Mouse (Mus musculus) lung, postnatal 0 days (tissue): ENCODE measurements around the gene Shisa8. TPM values are rescaled to one million over a fixed set of nuclear protein-coding genes. Genes with fewer than 3 reads are reported as not detected.
A peak's percentile ranks its signal among the peaks of the same experiment; 100 is the strongest.

Source experiments
- ATAC-seq: fragments of 200-750 bp; cut with Nextera tagmentation; 2 replicates; pipeline ENCODE4 v1.8.0; 2017; ENCODE audit warnings: moderate library complexity
- DNase-seq: peaks from one replicate; pipeline ENCODE4 v3.0.0-alpha.2; 2016; ENCODE audit warnings: low spot score
- H3K27ac ChIP-seq: fragments of 300-500 bp; sonication (generic); 2 replicates; pipeline ENCODE4 v1.5.1; 2014; ENCODE audit warnings: antibody characterized with exemption, mild to moderate bottlenecking, low read length, mixed read lengths
- H3K27me3 ChIP-seq: fragments of 300-500 bp; sonication (generic); replicated peaks from 2 replicates; pipeline ENCODE4 v1.6.1; 2014; ENCODE audit warnings: low read length, mixed read lengths; ENCODE audit not compliant: insufficient read depth
- H3K36me3 ChIP-seq: fragments of 300-500 bp; sonication (generic); 2 replicates; pipeline ENCODE4 v1.6.1; 2014; ENCODE audit warnings: low read length, mixed read lengths; ENCODE audit not compliant: insufficient read depth
- H3K4me1 ChIP-seq: fragments of 300-500 bp; sonication (generic); 2 replicates; pipeline ENCODE4 v1.6.1; 2014; ENCODE audit warnings: antibody characterized with exemption, low read depth, low read length, mixed read lengths; ENCODE audit not compliant: insufficient read depth
- H3K4me2 ChIP-seq: fragments of 300-500 bp; sonication (generic); replicated peaks from 2 replicates; pipeline ENCODE4 v1.6.1; 2014; ENCODE audit warnings: low read depth, mild to moderate bottlenecking, low read length, moderate library complexity, mixed read lengths
- H3K4me3 ChIP-seq: fragments of 300-500 bp; sonication (generic); 2 replicates; pipeline ENCODE4 v1.5.1; 2014; ENCODE audit warnings: low read depth, low read length
- H3K9ac ChIP-seq: fragments of 300-500 bp; sonication (generic); replicated peaks from 2 replicates; pipeline ENCODE4 v1.6.1; 2014; ENCODE audit warnings: low read depth, mild to moderate bottlenecking
- H3K9me3 ChIP-seq: fragments of 300-500 bp; sonication (generic); 2 replicates; pipeline ENCODE4 v1.6.1; 2016; ENCODE audit warnings: low read length, mixed read lengths
- CTCF ChIP-seq: IDR thresholded peaks from 2 replicates; pipeline ENCODE4 v1.5.1; 2016; ENCODE audit warnings: antibody characterized with exemption, mild to moderate bottlenecking
- EP300 ChIP-seq: IDR thresholded peaks from 2 replicates; pipeline ENCODE4 v1.6.1; 2016; ENCODE audit warnings: antibody characterized with exemption, mild to moderate bottlenecking, control low read depth
- WGBS: fragments of 180-500 bp; shearing (Covaris S2); extraction: QIAGEN DNeasy Blood & Tissue Kit; methylation state at CpG from one replicate; pipeline ENCODE4 v1.1.7; 2014; 5-methylcytosine and 5-hydroxymethylcytosine counted together
- polyA plus RNA-seq: library from polyadenylated mRNA; unstranded; fragments of >200 nt; fragmentation: Nextera tagmentation; extraction: Ambion mirVana; gene quantifications from 2 replicates; pipeline ENCODE4 v1.2.1, GENCODE M21; 2015

The Shisa8 gene
- polyA plus RNA-seq, 1 experiment from 2014 or later: 0.29 TPM

DNA sequence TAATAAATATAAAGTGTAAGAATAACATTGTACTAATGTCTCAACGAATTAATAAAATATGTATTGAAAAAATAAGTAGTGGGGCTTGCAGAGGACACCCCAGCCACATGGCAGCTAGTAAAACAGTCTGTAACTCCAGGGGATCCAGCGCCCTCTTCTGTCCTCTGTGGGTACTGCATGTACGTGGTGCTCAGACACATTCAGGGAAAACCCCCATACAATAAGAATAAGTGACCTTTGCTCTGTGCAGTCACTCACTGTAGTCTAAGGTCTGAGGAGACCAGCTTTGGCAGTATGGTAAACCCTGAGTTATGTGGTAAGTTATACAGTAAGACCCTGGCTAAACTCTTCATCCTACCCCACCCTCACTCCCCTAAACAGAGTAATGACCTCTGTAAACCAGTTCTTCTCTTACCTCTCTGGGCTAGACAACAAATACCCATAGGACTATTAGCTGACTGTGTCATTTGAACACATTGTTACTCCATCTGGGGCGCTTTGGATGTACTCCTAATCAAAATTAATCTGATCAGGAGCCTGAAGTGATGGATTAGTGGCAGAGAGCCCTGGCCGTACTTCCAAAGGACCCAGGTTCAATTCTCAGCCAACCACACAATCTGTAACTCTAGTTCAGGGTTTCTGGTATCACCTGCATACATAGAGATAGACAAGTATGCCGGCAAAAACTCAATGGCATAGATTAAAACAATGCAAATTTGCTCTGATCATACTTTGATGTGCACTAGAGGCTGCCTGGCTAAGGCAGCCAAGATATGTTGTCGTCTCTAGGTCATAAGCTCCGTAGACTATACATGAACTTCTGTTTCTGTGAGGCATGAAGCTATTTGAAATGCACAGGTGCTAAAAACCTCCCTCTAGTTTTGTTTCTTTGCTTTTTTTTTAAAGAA is 47.0 kb downstream of the Shisa8 start:
- Histone ChIP-seq H3K27me3 (no peaks in the 10 kb centered on the region), H3K4me1 (peaks cover 22% of the 10 kb centered on the region; the same call in 1 of the 2 replicates), H3K4me2 (0 out of 2 replicates have a peak overlapping the region, but pooled peaks have one; percentile 30), H3K27ac (peak overlapping the region; percentile 65), H3K36me3 (peaks cover 4% of the 10 kb centered on the region), H3K4me3 (no peak overlapping the region), H3K9me3 (no peaks in the 10 kb centered on the region), H3K9ac (no peak overlapping the region)
- DNase-seq (peak; percentile 70), ATAC-seq (no peak)
- WGBS: 50% methylated on average over 8 of the region's 8 CpGs
- TF ChIP-seq EP300 (no peak), CTCF (peak; percentile 96)

DNA sequence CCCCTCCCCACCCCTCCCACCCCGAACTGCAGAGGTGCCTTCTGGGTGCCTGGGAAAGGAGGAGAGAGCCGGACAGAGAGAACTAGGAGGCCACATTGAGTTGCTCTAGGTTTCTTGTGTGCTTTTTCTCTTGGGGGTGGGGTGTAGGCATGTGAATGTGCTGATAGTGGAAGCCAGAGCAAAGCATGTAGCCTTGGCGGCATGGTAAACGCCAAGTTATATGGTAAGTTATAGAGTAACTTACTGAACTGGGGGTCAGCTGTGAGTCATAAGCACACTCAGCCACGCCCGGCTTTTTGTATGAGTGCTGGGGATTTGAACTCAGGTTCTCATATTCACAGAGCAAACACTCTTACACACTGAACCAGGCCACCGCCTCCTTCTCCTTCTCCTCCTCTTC is 48.1 kb downstream of the Shisa8 start:
- no peaks in the 10 kb centered on the region for H3K9me3 ChIP-seq
- H3K4me2 ChIP-seq: no peak overlapping the region
- DNase-seq (peak; percentile 30), ATAC-seq (no peak)
- TF ChIP-seq CTCF (no peak), EP300 (no peak)
- H3K27ac ChIP-seq: 0 out of 2 replicates have a peak overlapping the region, but pooled peaks have one; percentile 52
- no peaks in the 10 kb centered on the region for H3K36me3 ChIP-seq
- H3K4me1 ChIP-seq: peaks cover 32% of the 10 kb centered on the region; the same call in 1 of the 2 replicates
- no peak overlapping the region for H3K4me3 ChIP-seq
- no peaks in the 10 kb centered on the region for H3K27me3 ChIP-seq
- 51% methylated on average over 7 of the region's 7 CpGs for WGBS
- H3K9ac ChIP-seq: no peak overlapping the region

DNA sequence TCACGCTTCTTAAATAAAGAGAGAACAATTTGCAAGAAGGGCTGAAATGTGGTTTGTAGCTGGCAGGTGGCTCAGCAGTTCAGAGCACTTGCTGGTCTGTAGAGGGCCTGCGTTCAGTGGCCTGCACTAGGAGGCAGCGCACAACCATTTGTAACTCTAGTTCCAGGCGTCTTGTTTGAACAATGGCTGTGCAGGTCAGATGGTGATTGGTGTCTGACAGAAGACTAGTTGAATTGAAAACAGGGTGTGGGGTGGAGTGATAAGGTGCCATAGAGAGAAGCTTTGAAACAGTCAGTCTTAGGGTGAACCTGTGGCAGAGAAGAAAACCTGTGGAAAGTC is 48.6 kb downstream of the Shisa8 start:
- no peaks in the 10 kb centered on the region for H3K36me3 ChIP-seq
- DNase-seq (peak; percentile 21), ATAC-seq (no peak)
- WGBS: 40% methylated on average over 4 of the region's 4 CpGs
- H3K4me3 ChIP-seq: no peak overlapping the region
- no peak overlapping the region for H3K4me2 ChIP-seq
- H3K9ac ChIP-seq: no peak overlapping the region
- no peaks in the 10 kb centered on the region for H3K27me3 ChIP-seq
- TF ChIP-seq EP300: no peak
- peak; percentile 12; the same call in 1 of the 2 replicates for TF ChIP-seq CTCF
- H3K4me1 ChIP-seq: peaks cover 32% of the 10 kb centered on the region; the same call in 1 of the 2 replicates
- H3K9me3 ChIP-seq: no peaks in the 10 kb centered on the region
- peak overlapping the region; percentile 52 for H3K27ac ChIP-seq

DNA sequence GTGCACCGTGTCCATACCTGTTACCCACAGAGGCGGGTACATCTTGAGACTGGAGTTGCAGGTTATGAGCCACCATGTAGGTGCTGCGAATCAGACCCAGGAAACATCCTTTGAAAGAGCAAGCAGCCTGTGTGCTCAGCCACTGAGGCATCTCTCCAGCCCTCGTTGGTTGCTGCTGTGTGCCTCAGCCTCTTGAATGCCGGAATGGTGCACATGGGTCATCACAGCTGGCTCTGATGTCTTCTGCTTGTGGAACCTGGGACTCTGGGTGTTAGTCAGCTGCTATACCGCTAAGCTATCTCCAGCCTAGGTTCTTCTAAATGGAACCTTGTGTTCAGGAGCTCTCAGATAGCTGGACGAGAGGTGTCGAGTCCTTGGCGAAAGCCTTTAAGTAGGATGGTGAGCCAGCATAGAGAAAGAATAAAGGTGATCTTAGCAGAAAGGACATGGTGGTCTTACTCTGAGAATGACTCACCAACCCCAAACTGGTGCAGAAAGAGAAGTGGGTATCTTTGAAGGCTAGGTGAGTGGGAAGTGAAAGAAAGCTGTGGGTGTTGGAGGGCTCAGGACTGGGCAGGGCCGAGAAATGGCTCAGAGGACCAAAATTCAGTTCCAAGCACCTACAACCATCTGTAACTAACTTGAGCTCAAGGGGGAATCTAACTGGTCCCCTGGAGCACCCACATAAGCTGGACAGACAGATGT is 49.1 kb downstream of the Shisa8 start:
- Histone ChIP-seq H3K9ac (no peak overlapping the region), H3K9me3 (no peaks in the 10 kb centered on the region), H3K27me3 (no peaks in the 10 kb centered on the region), H3K4me2 (no peak overlapping the region), H3K4me1 (peaks cover 32% of the 10 kb centered on the region; the same call in 1 of the 2 replicates), H3K4me3 (no peak overlapping the region), H3K36me3 (no peaks in the 10 kb centered on the region), H3K27ac (peak overlapping the region; percentile 52)
- DNase-seq (no peak), ATAC-seq (no peak)
- WGBS: 69% methylated on average over 10 of the region's 10 CpGs
- TF ChIP-seq EP300 (no peak), CTCF (no peak)

DNA sequence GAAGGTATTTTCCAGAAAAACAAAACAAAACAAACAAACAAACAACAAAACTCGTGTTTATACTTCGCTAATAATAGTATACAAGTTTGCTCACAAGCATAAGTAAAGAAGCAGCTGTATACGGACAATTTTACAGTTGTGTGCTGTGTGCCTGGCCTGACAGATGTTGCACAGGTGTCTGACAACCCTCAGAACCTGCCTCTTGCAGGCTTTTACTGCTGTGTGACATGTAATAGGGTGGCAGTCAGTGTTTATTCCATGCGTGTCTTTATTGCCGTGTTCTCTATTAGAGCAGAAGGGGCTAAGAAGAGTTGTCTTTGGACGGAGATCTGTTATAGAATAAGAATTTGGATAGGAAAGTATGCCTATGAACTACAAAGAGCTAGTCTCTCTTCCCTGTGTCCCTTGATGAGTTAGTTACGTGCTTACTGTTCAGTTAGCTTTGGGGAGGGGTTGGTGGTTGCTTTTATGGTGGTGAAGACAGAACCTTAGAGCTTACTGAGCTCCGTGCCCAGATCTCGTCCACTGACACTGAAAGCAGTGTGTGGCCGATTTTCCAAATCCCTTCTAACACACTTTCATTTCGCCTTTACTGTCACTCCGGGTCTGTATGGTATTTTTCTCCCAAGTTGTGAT is 50.5 kb downstream of the Shisa8 start:
- H3K9ac ChIP-seq: no peak overlapping the region
- H3K36me3 ChIP-seq: no peaks in the 10 kb centered on the region
- no peaks in the 10 kb centered on the region for H3K9me3 ChIP-seq
- no peak overlapping the region for H3K4me2 ChIP-seq
- H3K27ac ChIP-seq: peak overlapping the region; percentile 79
- no peak for ATAC-seq
- H3K4me1 ChIP-seq: peaks cover 31% of the 10 kb centered on the region; the same call in 1 of the 2 replicates
- H3K27me3 ChIP-seq: no peaks in the 10 kb centered on the region
- no peak for TF ChIP-seq CTCF
- no peak for TF ChIP-seq EP300
- 84% methylated on average over 12 of the region's 12 CpGs for WGBS
- DNase-seq: no peak
- H3K4me3 ChIP-seq: no peak overlapping the region
